Mouse (Mus musculus): Measurements from ENCODE around the gene Rnf10.

The Rnf10 gene

GRCm38 (mm10) chr5:115274771-115275170 is 2.1 kb upstream of the Rnf10 start:
- DNase-seq = no peak

DNA sequence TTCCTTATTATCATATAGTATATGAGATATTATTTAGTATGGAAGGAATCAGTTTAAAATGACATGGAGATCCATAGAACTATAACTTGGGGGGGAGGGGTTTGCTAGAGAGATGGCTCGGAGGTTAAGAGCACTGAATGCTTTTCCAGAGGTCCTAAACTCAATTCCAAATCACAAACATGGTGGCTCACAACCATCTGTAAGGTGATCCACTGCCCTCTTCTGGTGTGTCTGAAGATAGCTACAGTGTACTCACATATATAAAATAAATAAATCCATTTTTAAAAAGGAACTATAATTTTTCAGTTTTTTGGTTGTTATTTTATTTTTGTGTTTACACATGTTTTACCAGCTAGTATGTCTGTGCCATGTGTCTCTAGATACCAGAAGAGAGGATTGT is 1.7 kb upstream of the Rnf10 start:
- DNase-seq = no peak

GRCm38 (mm10) chr5:115273549-115274135 is 944 bp upstream of the Rnf10 start:
- no peak for DNase-seq

DNA sequence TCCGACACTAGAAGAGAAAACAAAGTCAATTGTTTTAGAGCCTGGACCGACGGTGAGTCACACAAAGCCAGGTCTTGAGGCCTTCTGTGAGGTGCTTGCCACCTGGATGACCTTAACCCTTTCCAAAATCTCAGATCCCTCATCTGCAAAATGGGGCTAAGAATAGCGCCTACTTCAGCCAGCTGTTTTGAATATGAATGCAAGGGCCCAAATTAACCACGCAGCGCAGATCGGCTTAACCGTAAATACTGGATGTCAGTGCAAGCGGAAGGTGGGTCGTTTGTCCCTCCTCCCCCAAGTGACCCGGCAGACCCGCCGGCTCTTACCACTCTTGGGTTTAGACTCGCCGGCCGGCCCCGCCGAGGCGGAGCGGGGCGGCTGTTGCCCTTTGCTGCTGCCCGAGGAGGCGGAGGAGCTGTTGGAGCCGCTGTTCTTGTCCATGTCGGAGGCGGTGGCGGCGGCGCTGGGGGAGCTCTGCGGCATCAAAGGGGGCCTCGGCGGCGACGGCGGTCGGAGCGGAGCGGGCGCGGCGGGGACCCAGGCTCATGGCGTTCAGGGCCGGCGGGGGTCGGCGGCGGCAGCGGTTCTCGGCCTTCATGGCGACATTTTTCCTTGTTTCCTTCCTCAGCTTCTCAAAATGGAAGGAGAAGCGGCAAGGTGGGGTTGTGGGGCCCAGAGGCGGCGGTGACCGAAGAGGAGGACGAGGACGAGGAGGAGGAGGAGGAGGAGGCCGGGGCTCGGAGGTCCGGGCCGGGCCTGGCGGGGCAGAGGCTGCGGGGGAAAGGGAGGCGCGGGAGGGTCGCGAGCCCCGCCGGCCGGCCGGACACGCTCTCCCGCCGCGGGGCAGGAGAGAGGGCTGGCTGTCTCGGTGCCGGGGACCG is 527 bp downstream of the Rnf10 start:
- DNase-seq = peak; percentile 37 to 46

DNA sequence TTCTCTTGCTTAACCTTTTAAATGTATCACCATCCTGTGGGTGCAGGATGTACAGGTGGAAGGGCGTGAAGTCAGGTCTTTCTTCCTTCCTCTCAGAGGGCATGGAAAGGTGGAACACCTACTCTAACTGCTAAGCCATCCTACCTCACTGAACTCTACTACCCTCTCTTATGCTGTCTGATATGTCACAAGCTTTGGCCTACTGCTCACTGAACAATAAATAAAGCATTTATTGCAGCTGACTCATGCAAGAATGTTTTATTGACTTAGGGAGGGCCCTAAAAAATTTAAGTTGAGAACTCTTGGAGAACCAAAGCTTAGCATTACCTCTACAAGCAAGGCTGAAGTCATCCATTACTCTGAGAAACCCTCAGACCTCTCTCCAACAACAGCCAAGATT is 2.7 kb downstream of the Rnf10 start:
- DNase-seq = no peak

GRCm38 (mm10) chr5:115268266-115268665 is 4.4 kb downstream of the Rnf10 start:
- DNase-seq = no peak

DNA sequence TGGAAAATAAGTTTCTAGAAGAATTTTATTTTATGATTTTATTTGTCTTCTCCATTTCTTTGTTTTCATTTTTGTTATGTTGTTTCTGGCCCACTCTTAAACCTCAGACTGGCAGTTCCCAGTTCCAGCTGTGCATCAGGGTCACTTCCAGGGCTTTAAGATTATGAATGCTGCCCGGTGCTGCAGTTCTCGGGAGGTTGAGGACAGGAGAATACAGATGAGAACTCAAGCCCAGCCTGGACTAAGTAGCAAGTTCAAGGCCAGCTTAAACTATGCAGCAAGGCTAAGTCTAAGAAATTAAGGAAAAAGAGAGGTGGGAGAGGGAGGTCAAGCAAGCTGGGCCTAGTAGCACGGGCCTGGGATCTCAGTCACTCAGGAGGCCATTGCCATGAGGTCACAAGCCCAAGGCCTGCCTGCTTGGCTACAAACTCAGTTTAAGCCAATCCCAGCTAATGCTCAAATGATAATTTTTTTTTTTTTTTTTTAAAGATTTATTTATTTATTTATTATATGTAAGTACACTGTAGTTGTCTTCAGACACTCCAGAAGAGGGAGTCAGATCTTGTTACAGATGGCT is 5.1 kb downstream of the Rnf10 start:
- DNase-seq = no peak

- DNase-seq = no peak
Measured at GRCm38 (mm10) chr5:115266787-115267468, 5.8 kb downstream of the Rnf10 start.

- no peak for DNase-seq
Measured at GRCm38 (mm10) chr5:115266340-115266739, 6.4 kb downstream of the Rnf10 start.

- no peak for DNase-seq
Measured at GRCm38 (mm10) chr5:115262502-115263291, 10.0 kb downstream of the Rnf10 start.

GRCm38 (mm10) chr5:115261880-115262279 is 10.8 kb downstream of the Rnf10 start:
- no peak for DNase-seq

DNA sequence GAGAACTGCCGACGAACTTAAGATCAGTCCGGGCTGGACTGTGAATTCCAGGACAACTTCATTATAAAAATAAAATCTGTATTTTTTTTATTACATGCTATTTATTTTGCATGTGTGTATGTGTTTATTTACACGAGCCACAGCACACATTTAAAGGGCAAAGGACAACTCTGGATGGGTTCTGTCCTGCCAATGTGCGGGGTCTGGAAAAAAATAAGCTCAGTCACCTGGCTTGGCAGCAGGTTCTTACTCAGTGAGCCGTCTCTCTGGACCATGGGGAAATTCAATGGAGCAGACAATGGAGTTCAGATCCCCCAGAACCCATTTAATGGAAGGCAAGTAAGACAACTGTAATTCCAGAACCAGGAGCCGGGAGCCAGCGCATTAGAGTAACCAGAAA is 11.6 kb downstream of the Rnf10 start:
- no peak for DNase-seq

DNA sequence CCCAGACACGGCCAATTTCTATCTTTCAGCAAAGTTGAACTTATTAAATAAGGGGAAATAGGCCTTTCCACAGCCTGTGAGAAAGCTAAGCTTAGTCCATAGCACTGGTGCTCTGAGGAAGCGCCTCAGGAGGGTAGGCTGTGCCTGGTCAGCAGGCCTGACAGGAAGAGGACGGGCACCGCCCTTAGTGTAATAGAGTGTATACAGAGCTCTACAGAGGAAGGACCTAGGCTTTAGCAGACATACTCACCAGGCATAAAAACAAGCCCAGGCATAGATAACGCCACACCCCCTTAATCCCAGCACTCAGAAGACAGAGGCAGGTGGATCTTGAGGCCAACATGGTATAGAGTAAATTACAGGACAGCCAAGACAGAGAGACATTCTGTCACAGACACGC is 12.3 kb downstream of the Rnf10 start:
- no peak for DNase-seq

GRCm38 (mm10) chr5:115256909-115257546 is 15.7 kb downstream of the Rnf10 start:
- DNase-seq = no peak

DNA sequence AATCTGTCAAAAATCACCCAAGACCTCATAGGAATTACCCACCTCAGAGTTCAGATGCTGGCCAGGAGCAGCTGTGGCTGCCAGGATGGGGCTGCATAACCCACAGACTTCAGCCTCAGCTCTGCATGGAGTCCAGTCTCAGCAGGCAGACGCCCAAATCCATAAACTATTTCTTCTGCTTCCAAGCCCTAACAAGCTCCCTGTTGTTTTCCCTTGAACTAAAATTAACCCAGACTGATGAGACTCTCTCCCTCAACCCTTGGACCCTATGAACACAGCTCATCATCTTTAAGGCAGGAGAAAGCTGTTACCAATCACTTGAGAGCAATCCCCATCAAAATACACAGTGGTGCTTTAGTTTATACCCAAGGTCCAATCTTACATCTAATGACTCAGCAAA is 17.2 kb downstream of the Rnf10 start:
- no peak for DNase-seq

GRCm38 (mm10) chr5:115240191-115240590 is 32.5 kb downstream of the Rnf10 start:
- no peak for DNase-seq

- no peak for DNase-seq
Measured at GRCm38 (mm10) chr5:115238729-115239195, 33.9 kb downstream of the Rnf10 start.

- DNase-seq = peak; percentile 86 to 90
Measured at GRCm38 (mm10) chr5:115237803-115238728, 34.6 kb downstream of the Rnf10 start.

DNA sequence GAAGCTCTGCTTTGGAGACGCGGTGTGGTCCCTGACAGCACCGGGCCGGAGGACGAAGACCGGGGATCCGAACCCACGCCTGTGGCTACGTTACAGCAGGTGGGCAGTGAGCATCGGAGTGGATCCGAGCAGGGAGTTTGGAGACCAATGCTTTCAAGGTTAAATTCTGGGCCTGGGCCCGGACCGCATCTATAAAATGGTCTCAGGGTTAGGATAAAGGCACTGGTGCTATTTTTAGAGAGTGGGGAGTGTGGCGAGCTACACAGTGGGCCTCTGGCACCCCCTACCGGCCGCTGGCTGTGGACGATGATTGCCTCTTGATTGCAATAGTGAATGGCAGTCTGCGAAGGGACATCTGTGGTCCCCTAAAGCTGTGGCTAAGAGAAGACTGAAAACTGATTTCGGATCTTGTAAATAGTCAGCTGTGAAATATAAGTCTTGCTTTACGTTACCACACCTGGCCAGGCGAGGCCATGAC is 36.9 kb downstream of the Rnf10 start, which contains the start of gene Pop5:
Gene Pop5 (plus strand): TSS at position 51 of the 478 bp plus-strand sequence.
- peak; percentile 62 to 63 for DNase-seq

GRCm38 (mm10) chr5:115235323-115235771 is 37.4 kb downstream of the Rnf10 start:
- DNase-seq = peak; percentile 20 to 35

Measured in thymus, adult 18-20 months (tissue).